Mouse (Mus musculus) common myeloid progenitor, adult 5-6 weeks (primary cell): ENCODE measurements around the gene Tmem200a. TPM values are rescaled to one million over a fixed set of nuclear protein-coding genes. Genes with fewer than 3 reads are reported as not detected.

ENCODE experiments used
- ATAC-seq: replicated peaks from 2 replicates; pipeline ENCODE4 v1.8.0; 2016; ENCODE audit warnings: low read depth, mild to moderate bottlenecking, moderate TSS enrichment, inconsistent platforms; ENCODE audit not compliant: poor library complexity, severe bottlenecking
- total RNA-seq: library from RNA; stranded (forward); fragments of 200-1000, 187-1606 nt; gene quantifications from 2 replicates; pipeline ENCODE4 v1.2.3, GENCODE M21; 2017

Gene Tmem200a
- not detected in 2 replicates for total RNA-seq

DNA sequence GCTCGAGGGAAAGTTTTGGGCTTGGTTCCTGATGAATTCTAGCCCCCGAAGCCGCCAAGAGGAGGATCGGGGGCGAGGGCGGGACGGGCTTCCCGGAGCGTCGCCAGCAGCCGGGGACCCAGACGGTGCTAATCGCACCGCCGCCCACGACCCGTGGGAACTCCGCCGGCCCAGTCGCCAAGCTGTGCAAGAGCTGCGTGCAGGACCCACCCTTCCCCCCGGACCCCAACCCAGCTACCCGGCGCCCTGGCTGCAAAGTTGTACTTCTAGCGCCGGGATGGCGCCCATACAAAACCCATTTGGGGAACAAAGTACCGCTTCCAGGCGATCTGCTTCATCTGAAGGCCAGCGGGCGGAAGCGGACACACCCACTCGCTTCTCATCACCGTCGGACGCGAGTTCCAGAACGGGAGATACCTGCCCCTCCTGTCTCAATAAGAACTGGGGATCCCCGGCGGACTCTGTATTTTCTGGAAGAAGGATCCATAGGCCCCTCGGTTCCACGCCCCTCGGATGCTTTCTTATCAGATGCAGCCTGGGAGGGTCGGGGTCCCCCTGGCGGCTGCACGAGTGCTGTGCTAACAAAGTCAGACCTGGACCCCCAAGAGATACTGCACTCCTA is at the start of gene Tmem200a:
Gene Tmem200a (minus strand): TSS at position 532 of the 622 bp plus-strand sequence.
- peak; percentile 50 for ATAC-seq

DNA sequence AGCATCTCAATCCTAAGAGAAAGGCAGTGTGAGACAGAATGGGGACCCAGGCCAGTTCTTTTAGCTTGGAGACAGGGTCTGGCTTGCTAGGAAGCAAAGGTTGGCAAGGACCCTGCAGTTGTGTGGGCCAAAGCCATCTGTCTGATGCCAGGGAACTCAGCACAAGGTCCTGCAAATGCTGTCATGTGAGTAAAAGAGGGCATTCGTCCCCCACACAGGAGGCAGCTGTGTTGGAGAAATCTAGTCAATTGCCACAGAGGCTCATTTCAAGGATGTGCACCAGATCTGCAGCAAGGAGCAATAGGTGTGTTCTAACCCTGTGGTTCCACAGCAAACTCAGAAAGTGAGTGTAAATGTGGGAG is 41.0 kb upstream of the Tmem200a start:
- ATAC-seq, result no peak

DNA sequence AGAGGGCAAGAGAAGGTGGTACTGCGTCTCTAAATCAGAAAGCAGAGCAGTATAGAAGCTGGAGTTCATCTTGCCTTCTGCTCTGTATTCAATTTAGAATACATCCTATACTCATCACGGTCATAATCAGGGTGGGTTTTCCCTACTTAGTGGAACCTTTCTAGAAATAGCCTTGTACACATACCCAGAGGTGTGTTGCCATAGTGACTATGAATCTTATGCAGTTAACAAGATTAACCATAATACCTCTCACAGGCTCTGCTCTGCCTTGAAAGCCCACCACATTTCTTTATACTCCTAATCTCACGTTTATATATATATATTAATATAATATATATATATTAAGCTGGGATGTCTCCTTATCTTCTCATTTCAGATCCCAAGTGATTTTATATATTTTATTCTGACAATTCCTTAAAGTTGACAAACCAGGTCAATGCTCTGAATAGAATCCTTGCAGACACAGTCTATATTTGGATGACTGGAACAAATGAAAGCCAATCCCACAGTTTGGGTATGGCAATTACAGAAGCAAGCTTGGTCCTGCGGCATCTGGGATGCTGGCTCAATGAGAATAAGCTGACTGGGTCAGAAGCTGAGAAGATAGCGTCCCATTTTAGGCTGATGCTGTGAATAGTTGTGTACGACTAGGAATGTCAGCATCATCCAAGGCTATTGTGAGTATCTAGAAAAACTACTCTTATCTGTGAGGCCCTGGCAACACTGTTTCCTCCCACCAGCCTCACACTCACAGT is 40.4 kb upstream of the Tmem200a start:
- ATAC-seq, result no peak

DNA sequence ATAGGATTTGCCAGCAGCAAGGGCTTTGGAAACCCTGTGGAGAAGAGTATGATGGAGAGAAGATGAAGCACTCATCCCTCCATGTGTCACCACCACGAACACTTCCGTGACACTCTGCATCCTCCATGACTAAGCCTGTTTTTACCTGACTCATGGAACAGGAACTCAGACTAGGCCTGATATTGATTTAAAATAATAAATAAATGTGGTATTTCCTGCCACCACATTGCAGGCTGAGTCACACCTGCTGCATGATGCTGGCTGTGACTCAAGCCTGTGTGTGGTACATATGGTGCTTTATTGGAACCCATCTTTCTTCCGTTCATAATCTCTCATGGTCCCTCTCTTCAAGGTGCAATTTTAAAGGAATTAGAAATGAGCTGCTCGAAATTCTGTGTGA is 35.6 kb upstream of the Tmem200a start:
- ATAC-seq, result no peak

DNA sequence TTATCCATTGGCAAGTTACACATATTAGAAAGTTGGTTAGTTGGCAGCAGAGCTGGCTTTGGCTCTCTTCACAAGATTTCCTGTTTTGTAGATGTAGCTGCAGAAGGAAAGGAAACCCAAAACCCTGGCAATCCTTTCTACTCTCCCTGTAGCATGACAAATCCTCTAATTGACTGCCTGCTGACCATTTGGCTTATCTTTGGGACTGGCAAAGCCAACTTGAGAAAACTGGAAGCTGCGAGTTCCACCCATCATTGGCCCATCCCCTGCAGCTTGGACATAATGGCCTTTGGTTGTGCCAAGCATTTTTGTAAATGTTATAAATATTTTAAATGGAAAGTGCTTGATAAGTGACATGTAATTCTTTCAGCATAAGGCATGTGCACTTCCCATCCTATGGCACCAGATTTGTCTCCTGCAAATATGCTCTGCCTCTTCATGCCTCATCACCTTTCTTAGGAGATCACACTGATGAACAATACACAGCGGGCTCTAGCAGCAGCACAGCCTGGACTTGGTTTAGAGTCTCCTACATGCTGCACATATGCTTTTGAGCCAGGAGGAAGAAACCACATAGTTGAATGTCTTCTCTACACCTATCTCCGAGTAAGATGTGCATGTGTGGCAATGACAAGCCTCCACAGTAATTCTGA is 24.6 kb upstream of the Tmem200a start:
- no peak for ATAC-seq

DNA sequence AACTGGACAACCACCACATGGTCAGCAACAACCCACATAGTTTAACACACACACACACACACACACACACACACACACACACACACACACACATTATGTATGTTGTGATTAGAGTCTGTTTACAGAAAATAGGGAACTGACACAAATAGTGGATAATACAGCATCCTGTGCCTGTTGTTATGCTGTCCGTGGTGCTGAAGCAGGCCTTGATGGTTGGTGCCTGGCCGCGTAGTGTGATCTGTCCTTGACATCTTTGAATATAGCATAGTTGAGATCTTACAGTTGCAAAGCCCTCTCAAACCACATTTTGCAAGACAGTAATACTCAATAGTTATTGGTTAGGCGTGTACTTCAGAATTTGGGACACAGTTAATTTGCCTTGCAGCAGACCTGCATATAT is 3.2 kb upstream of the Tmem200a start:
- no peak for ATAC-seq

DNA sequence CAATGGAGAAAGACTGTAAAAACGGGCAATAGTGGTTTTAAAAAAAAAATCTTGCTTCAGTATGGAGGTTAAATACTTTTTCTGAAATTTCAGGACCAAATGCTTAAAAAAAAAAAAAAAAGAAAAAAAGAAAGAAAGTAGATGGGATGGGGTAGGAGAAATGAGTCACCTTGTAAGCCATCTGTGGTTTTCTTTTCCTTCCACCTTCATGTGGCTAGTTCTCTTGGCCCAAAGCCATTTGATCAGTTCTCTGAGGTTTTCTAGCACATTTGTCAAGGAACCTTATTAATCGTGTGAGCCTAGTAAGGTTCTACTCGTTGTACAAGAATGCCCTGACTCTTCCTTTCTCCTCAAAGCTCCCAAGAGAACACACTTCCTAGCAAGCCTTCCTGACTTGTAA is 826 bp upstream of the Tmem200a start:
- ATAC-seq, result no peak

DNA sequence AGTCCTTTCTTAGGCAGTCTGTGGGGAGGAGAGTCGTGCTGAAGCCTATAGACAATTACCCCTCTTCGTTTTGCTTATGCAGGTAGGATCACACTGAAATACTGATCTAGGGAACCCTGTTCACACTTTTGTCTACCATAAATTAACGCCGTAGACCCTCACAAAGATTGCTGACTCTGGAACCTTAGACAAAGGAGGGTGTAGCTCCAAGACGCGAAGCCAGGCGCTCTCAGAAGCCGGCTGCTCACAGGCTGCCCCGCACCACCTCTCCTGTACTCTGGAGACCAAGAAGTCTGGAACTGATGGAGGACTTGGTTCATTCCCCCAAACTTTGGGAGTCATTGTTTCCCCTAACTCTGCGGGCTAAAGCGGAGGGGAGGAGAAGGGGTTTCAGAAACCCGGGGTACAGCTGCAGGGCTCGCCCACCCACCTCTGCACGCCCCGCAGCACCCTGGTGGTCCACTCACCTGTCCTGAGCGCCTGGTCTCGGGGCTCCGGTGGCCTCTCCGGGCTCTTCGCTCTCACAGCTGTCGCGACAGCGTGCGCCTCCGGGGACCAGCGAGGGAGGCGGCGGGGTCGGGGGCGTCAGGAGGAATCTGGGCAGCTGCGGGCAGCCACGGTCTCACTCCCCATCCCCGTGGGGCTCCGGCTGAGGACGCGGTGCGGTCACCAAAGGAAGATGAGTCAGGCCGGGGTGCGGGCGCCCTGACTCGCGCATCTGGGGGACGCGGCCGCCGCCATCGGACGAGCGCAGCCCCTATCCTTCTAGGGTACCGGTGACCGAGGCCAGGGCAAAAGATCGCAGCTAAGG is 976 bp downstream of the Tmem200a start, which contains the start of gene Gm9767:
Gene Gm9767 (plus strand): TSS at position 585 of the 811 bp plus-strand sequence.
- no peak for ATAC-seq

DNA sequence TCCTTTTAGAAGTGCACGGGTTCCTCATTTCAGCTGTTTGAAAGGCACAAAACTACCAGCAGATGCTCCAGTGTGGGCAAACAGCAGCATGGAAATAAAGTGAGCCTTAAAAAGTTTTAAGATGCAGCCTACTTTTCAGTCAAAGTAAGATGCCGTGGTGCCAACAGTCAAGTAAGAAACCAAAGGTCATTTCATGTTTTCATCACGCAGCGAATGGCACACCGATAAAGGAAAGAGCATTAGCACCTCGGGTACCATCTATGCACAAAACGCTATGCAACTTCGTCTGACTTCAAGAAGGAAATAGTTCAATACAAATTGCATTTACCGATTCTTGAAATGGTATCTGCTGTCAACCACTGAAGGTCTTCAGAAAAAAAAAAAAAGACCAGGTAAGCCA is 1.9 kb downstream of the Tmem200a start:
- no peak for ATAC-seq

DNA sequence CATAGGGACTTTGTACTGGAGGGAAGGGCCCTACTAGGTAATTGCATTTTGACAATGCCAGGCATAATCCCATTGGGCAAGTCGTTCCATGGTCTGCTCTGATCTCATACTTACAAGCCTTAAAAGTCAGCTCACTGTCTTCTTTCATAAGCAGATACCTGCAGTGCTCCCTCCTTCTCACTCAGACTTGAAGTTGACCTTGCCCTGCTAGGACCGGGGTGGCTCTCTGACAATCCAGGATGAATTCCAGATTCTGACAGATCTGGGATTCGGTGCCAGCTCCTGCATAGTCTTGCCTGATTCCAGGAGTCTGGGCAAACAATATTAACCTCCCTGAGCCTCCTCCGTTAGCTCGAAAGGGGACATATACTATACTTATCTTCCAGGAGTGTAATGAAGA is 6.9 kb downstream of the Tmem200a start:
- no peak for ATAC-seq

DNA sequence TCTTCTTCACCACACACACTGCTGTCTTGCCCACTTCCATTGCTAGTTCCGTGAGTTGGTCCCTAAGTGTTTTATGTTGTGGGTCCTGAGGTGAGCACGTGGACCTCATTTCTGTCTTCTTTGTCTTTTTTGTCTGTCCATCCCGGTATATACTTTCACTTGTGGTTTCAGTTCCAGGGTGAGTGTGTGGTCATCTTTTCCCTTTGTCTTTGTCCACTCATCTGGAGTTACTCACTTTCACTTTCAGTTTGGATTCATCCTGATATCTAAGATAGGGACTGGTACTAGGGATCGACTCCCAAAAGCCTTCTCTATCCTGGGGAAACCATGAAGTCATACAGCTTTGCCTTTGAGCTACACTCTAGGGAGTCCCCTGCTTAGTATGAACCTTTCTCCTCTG is 15.8 kb downstream of the Tmem200a start:
- no peak for ATAC-seq

DNA sequence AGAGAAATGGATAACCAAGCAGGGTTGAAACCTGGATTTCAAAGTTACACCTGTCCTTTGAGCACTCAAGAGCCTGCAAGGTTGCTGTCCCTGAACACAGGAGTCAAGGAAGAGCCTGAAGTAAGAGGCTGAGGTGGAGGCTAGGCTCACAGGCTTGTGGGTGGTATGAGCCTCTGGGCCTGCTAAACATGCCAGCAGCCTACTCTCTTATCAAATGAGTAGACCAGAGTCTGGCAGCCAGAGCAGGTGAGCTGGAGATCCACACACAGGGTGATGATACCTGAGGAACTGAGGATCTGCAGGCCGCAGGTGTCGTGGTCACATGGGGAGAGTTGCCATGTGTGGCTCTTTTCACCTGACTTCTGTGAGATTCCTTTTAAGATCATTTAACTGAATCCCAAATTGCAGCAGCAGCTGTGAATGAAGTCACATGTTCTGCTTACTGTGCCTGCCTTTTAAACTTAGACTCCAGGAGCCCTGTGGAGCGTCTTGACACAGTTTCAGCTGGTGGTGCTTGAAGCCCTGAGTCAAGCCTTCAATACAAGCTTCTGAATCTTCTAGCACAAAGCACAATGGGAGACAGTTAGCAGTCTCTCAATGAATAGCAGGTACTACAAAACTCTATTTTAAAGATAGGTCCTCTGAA is 19.1 kb downstream of the Tmem200a start:
- no peak for ATAC-seq

DNA sequence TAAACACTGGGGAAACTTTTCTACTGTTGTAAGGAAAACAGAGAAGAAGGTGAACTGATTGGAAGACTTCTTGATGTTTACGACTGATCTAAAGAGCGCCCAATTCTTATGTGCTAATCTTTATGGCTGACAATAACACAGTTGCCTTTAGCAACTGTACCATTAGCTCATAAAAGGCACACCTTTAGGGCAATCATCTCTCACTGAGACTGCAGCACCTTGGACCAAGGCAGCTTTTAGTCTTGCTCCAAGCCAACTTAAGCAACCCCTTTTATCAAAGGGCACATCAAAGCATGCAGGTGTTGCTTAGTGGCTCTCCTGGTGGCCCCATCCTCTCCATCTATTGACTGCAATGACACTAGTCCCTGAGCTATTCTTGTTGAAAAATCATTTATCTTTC is 27.7 kb downstream of the Tmem200a start:
- no peak for ATAC-seq

DNA sequence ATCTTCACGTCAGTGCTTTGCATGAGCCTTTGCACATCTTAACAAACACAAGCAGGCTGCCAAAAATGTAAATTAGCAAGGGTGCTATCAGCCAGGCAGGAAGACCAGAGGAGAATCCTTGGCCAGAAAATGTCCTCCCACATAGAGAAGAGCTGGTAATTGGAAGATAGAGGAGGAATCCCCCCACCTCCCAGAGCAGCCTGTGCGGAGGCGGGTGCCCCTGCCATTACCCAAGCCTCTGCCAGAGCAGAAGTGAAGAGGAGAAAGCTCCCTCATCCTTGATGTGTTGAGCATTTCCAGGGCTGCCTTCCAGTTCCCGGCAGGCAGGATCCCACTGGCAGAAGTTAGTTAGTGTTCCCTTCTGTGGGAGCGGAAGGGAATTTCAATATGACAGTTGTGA is 43.9 kb downstream of the Tmem200a start:
- no peak for ATAC-seq

DNA sequence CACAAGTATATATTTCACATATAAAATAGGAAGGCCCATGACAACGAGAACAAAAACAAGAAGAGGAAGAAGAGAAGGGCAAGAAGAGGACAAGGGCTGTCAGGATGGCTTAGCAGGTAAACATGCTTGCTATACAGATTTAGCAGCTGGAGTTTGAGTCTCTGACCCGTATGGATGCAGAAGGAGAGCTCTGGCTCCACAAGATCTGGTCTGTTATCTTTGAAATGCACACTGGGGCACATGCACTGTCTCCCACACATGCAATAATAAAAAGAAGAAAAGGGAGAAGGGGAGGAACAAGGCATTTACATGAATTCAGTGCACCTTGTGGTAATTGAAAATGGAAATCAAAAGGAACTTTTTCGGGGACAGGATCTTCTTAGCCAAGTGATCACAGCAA is 60.1 kb downstream of the Tmem200a start:
- no peak for ATAC-seq

DNA sequence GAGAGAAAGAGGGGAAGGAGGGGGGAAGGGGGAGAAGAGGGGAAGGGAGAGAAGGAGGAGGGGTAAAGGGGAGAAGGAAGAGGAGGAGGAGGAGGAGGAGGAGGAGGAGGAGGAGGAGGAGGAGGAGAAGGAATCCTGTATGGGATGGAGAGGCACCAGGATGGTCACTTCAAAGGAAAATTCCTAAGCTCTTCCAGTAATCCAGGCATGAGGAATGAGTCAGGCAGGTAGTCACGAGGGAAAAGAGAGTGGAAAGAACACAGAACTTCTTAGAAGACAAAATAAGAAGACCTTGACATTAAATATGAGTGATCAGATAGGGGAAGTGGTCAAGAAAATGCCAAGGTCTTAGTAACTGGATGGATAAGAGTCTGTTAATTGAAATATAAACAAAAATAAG is 64.6 kb downstream of the Tmem200a start:
- no peak for ATAC-seq

DNA sequence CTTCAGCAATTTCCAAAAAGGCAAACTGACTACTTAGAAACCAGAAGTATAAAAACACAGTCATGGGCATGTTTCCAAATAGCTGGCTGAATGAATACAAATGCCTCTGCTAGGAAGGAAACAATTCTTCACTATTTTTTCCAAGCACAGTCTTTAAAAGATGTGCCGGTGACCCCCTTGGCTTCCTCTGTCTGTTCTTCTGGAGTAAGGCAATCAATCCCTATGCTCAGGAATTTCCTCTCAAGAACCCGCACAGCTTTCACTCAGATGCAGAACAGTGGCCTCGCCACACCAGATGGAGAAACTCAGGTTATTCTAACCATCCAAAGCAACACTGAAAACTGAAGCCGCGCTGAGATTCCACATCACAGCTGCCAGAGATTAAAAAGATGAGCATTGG is 69.9 kb downstream of the Tmem200a start:
- ATAC-seq, result no peak

DNA sequence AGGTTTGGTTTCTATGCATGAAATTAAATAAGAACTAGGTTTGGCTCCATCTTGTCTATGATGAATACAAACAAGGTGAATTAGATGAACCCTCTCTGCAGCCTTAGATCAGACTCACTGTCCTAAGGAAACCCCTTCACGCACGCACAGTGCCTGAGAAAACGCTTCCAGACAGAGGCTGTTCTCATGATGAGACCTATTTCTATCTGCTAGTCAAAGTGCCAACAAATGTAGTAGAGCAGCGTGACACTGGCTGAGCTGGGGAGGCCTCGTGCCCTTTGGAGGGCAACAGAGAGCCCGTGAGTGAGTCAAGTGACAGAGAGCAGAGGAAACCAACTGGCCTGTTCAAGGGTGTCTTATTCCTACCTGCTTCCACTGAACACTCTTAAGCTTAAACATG is 73.4 kb downstream of the Tmem200a start:
- ATAC-seq, result no peak

DNA sequence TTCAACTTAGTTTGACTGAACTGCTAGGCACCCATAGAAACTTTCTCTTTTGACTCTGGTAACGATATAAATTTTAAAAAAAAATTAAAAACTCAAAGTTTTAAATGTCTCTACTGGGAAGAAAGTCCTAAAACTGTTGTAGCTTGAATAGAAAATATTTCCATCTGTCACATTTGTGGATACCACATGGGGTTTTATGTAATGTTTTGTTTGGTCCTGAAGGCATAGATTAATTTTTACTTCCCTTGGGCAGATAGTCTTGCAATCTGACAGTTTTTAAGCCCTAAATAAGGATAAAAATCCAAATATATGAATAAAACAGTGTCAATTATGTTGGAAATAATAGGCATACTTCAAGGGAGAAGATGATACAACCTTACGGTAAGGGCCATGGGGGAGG is 78.0 kb downstream of the Tmem200a start:
- ATAC-seq, result no peak

DNA sequence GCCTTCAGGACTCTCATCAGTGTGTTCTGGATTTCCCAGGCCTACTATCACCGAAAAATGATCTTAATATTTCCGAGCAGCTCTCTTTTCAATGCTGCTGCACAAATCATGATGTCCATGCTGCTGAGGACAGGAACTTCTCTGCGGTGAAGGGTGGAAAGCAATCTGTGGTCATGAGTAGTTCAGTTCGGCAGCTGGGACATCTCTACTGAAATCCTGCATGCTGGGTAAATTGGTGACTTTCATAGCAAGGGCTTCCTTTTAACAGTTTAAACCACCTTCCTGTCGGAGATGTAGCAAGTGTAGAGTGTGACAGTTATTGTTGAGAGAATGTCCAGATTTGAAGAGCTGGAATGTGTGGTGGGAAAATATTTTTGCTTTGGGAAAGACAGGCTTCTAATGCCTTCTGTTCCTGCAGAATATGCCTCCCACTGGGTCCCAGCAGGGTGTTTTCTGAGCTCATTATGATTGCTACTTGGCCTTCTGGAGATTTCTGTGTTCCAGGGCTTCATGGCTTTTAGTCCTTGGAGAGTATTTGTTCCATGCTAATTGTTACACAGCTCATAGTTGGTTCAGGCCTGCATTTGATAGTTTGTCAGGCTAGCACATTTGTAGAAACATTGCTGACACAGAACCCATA is 79.4 kb downstream of the Tmem200a start:
- ATAC-seq, result no peak
